Mouse (Mus musculus) bone marrow macrophage, adult 2 months (primary cell): ENCODE data around the gene Mrs2.

Experiments
- CTCF ChIP-seq: IDR thresholded peaks from 2 replicates; pipeline ENCODE4 v1.5.1; 2012; ENCODE audit warnings: low read depth, mild to moderate bottlenecking, low read length, moderate library complexity
- POLR2A ChIP-seq: IDR thresholded peaks from 2 replicates; pipeline ENCODE4 v1.6.1; 2012; ENCODE audit warnings: mild to moderate bottlenecking, low read depth, low read length, borderline replicate concordance

DNA sequence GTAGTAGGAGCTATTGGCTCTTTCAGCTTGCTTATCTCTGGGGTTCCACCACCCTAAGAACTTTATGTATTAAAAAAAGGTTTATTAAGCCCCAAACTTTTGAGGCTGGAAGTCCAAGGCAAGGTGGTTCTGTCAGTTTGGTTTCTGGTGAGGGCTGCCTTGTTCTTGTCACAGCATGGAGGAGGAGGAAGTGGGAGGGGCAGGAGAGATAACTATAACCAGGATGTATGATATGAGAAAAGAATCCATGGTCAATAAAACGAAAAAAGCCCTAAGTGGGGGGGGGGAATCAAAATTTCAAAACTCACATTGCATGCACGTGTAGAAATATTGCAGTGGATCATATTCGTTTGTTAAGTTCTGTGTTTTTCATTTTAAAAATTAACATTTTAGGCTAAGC is 3.0 kb upstream of the Mrs2 start:
- TF ChIP-seq POLR2A (no peak), CTCF (no peak)
